Mouse (Mus musculus) inflammation-experienced regulatory T-cells, adult 16 weeks (primary cell): Measurements from ENCODE around the gene Atp2b1. TPM values are rescaled to one million over a fixed set of nuclear protein-coding genes. Genes with fewer than 3 reads are reported as not detected.

Experiments
- polyA plus RNA-seq: library from polyadenylated mRNA; unstranded; fragments of 100-300 nt; shearing (Covaris generic); gene quantifications from one replicate; pipeline ENCODE4 v1.2.1, GENCODE M21; 2017

Atp2b1 gene
- 230 TPM for polyA plus RNA-seq

GRCm38 (mm10) chr10:98913961-98914809 is at the start of gene Atp2b1:
Gene Atp2b1, plus strand, starts transcription at chr10:98914406.

Other genes starting within 250 kb of the Atp2b1 start
- gene Poc1b, start 192.6 kb downstream of the Atp2b1 start, polyA plus RNA-seq: 24.9 TPM
- 8.0 TPM for gene Galnt4, start 193.8 kb downstream of the Atp2b1 start, polyA plus RNA-seq
- gene Phxr2, start 211.9 kb downstream of the Atp2b1 start, polyA plus RNA-seq: 0.84 TPM